Mouse (Mus musculus) kidney, adult 9 months (tissue): ENCODE data around the gene Fstl4.

Source experiments
- DNase-seq: peaks from one replicate; pipeline ENCODE4 v3.0.0; 2022

Fstl4 gene

DNA sequence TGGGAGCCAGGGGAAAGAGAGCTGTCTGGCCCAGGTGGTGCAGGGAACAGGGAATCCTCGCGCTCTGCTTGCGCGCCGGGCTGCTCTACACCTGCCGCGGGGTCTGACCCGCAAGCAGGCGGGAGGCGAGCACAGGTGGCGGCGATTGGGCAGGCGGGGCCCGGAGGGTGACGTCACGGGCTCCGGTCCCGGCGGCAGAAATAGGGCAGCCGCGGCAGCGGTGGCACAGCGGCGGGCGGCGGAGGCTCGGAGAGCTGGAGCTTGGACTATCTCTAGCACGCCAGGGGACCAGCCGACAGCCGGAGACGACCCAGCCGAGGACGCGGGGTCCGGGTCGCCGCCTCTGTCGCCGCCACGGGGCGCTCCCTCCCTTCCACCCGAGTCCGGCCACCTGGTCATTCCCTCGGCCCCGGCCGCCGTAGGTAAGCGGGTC lies at the start of gene Fstl4:
Gene Fstl4, plus strand, starts transcription at position 174 of the 433 bp plus-strand sequence.
- peak; percentile 8 for DNase-seq

- no peak for DNase-seq
Measured at GRCm38 (mm10) chr11:52718570-52718969, 45.9 kb upstream of the Fstl4 start.

DNA sequence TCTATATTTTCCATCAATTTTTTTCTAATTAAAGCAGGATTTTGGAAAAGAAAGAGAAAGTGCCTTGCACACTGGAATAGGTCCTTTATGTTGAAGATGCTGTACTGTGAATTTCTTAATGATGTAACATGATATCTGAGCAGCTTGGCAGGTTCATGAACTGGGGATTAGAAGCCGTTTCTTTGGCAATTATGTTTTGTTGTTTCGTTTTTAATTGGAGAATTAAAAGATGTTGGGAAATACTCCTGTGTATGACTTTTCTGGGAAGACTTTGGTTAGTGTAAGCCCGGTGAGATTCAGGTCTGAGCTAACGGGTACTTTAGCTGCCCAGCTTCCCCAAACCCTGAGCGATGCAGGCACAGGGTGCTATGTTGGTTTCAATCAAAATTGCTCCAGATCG lies 43.3 kb upstream of the Fstl4 start:
- DNase-seq = no peak

GRCm38 (mm10) chr11:52722706-52723105 lies 41.7 kb upstream of the Fstl4 start:
- no peak for DNase-seq

- DNase-seq = no peak
Measured at GRCm38 (mm10) chr11:52726001-52726400, 38.4 kb upstream of the Fstl4 start.

- no peak for DNase-seq
Measured at GRCm38 (mm10) chr11:52728479-52728878, 36.0 kb upstream of the Fstl4 start.

GRCm38 (mm10) chr11:52729890-52730289 lies 34.5 kb upstream of the Fstl4 start:
- no peak for DNase-seq

DNA sequence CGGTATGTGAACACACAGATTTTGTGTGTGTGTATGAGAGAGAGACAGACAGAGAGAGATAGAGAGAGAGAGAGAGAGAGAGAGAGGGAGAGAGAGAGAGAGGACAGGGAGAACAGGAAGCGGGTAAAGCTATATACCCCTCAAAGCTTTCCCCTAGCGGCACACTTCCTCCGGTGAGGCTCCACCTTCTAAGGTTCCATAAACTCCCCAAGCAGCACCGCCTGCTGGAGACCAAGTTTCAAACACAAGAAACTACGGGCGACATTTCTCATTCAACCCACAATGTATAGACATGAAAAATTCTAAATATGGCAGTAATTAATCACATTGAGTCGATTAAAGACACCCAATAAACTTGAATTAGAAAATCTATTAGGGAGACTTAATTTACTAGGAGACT lies 32.5 kb upstream of the Fstl4 start:
- DNase-seq = no peak

DNA sequence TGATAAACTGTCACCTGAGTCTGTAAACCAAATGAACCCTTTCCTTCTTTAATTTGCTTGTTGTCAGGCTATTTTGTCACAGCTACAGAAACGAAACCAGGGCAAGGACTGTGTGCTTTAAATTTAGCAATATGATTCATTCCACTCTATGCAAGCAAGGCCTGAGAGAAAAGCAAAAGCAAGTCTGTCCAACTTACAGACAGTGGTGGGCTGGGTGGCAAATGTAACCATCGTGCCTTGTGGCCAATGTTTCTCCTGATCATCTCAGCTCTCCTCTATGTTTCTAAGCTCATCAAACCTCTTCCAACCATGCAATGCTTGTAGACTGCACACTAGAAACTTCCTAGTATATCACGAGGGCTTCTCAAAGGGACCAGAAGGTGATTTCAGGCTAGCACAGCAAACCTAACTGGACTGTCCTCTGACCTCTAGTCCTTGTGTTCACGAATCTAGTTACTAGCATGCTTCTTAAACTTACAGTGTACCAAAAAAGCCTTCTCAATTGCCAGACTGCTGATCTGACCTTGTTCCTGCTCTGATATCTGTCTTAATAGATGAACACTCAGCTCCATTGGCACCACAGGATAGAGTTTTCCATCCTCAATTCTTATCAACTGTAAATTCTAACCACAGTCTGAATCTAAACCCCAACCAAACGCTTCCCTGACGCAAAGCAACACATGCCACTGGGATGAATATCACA lies 29.8 kb upstream of the Fstl4 start:
- no peak for DNase-seq

DNA sequence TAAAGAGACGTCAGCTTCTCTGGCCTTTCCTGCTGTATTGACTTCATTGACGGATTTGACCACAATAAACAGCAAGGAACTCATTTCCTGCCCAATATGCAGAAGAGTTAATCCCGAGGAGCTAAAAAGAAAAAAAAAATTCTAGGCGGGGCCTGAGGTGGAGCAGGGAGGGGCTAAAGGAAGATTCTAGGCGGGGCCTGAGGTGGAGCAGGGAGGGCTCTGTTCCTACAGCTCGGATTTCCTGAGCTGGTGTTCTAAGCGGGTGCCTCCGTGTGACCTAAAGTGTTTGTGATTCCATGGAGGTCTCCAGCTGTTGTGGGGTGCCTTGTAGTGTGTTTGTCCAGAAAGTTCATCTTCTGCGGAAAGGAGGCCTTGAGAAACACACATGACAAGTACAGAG lies 25.2 kb upstream of the Fstl4 start:
- no peak for DNase-seq

- no peak for DNase-seq
Measured at GRCm38 (mm10) chr11:52740466-52740865, 24.0 kb upstream of the Fstl4 start.

DNA sequence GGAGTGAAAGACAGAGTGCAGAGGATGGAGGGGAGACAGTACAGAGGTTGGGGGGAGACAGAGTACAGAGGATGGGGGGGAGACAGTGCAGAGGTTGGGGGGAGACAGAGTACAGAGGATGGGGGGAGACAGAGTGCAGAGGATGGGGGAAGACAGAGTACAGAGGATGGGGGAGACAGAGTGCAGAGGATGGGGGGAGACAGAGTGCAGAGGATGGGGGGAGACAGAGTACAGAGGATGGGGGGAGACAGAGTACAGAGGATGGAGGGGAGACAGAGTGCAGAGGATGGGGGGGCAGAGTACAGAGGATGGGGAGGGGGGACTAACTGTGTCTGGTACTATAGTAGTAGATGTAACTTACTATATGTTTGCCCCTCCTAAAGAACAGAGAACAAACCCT lies 20.5 kb upstream of the Fstl4 start:
- DNase-seq = no peak

DNA sequence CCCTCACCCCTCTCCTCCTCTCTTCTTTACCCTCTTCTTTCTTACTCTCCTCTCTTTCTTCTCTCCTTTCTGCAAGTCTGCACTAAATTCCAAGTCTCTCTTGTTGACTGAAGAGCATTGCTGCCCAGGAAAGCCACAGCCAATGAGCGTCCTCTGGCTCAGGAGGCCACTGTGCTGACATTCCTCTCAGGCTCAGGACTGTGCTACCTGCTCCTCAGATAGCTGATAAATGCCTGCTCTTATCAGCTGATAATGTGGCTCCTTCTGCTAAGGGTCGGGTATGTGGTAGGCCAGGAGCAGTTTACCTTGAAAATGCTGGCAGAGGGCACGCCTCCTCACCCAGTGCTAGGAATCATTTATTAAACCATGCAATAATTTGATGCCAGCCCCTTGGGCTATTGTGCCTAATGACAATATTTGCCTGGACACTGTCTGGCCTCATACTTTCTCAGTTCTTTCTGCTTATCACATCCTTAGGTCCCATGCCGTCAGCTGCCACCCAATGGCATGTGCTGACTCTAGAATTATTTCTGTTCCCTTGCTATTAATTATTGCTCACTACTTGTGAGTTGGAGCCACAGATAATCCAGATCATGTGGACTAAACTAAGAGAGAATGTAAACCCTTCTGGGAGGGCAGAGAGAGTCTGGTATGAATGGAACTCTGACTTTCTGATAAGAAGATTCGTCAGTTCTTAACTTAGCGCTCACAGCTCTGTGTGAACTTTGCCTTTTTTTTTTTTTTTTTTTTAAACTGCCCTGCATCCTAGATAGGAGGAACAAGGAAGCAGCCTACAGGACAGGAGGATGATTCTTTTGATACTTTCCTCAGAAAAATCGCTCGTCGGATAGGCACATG lies 19.6 kb upstream of the Fstl4 start:
- DNase-seq = no peak

- DNase-seq = no peak
Measured at GRCm38 (mm10) chr11:52747206-52747605, 17.2 kb upstream of the Fstl4 start.

DNA sequence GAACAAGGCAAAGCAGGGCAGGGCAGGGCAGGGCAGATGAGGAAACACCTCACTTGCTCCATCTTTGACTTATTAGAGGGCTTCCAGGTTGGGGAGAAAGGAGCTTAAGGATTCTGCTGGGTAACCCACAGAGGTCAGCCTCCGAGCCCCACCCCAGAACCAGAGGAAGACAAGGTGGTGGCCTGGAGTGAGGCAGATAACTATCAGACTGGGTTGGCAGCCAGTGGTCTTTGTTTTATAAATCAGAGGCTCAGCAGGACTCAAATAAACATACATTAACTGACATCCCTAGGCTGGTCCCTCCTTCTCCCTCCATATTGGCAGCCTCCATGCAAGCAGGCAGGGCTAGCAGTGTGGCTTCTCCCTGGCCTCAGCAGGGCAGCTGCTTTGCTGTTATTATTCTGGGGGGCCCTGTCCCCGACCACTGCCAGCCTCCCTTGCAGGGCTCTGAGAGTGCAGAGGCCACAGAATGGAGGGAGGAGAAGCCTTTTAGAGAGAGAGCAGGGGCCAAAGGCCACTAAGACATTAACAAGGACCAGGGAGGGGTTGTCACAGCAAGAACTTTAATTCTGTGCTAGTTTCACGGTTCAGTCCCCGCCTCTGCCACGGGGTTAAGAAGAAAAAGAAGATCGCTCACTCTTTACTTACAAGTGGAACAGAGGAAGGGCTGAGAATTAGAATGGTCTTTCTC lies 16.5 kb upstream of the Fstl4 start:
- DNase-seq = peak; percentile 12

- no peak for DNase-seq
Measured at GRCm38 (mm10) chr11:52749988-52750387, 14.4 kb upstream of the Fstl4 start.

DNA sequence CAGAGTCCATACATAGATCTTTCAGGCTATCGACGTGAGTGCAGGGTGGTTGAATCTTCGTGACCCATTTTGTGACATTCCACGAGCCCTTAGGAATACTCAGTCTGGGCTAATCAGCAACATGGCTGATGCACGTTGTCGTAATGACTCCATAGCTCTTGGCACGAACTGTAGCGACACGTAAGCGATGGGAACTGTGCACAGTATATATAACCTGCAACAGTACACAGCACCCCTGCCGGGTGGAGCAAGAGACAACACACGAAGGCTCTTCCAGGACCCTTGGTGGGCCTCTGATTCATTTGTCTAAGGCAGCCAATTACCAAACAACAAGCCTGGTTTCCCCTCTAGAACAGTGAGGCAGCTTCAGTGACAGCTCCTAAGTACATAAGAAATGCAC lies 11.9 kb upstream of the Fstl4 start:
- DNase-seq = no peak

DNA sequence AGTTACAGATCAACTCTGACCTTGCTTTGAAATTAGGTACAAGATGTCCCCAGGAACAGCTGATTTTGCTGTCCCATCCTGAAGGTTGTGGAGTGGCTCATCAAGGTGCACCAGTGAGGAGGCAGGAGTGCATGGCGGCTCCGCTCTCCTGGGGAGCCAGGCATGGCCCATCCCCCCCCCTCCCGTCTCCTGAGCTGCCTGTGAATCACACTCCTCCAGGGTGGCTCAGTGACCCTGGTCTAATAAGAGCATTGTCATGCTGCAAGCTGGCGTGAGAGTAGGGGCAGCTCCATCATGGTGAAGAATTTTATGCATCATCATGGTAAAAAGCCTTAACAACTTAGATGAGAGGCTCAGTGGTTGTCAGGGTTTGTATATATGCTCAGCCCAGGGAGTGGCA lies 11.2 kb upstream of the Fstl4 start:
- no peak for DNase-seq

- DNase-seq = peak; percentile 14
Measured at GRCm38 (mm10) chr11:52761800-52762199, 2.6 kb upstream of the Fstl4 start.

GRCm38 (mm10) chr11:52764894-52765677 lies 652 bp downstream of the Fstl4 start:
- DNase-seq = no peak

DNA sequence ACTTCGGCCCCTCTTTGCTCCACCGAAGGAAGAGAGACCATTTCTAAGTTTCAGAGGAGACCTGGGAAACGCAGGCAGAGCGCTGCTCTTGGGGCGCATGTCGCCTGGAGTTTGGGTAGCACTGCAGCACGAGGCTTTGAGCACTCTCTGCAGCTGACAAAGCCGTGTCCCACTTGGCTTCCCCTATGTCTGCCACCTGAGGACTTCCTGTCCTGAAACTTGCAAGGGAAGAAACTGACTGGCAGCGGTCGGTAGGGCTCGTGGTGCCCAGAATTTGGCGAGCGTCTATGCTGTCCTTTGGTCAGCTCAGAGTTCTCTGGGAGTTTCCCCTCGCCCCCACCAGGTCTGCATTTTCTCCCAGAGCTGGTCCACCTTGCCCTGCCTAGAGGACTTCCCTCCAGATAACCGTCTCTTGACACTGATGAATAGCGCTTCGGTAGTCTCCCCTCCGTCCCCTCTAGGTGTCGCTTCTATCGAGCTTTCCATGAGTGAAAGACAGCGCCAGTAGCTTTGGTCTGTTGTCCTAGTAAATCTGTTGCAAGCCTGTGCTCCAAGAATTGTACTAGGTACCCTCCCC lies 1.3 kb downstream of the Fstl4 start:
- DNase-seq = peak; percentile 28

GRCm38 (mm10) chr11:52767921-52768320 lies 3.5 kb downstream of the Fstl4 start:
- no peak for DNase-seq
